Mouse (Mus musculus): ENCODE data around the gene Emsy.

Gene Emsy

GRCm38 (mm10) chr7:98667956-98668746 is 11.6 kb upstream of the Emsy start:
- DNase-seq (ENCODE audit: low spot score in 2 of 2), result no peak

DNA sequence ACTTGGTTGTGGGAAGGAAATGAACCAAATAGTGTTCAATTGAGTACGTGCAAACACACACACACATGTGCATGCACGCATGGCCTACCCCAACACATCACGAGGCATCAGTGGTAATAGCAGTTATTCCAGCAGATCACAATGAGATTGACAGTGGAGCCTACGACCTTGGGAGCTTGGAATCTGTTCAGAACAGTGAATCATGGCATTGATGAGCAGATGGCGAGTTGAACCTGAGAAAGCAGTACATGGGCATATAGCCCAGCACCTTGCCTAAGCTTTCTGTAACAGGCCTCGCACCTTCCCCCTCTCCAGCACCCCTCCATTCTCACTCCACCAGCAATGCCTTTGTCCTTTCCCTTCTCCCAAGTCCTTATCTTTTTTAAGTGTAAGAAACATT is 9.1 kb upstream of the Emsy start:
- no peak for DNase-seq (ENCODE audit: low spot score in 2 of 2)

- DNase-seq (ENCODE audit: low spot score in 2 of 2), result no peak
These were observed 8.6 kb upstream of the Emsy start for GRCm38 (mm10) chr7:98665166-98665565.

DNA sequence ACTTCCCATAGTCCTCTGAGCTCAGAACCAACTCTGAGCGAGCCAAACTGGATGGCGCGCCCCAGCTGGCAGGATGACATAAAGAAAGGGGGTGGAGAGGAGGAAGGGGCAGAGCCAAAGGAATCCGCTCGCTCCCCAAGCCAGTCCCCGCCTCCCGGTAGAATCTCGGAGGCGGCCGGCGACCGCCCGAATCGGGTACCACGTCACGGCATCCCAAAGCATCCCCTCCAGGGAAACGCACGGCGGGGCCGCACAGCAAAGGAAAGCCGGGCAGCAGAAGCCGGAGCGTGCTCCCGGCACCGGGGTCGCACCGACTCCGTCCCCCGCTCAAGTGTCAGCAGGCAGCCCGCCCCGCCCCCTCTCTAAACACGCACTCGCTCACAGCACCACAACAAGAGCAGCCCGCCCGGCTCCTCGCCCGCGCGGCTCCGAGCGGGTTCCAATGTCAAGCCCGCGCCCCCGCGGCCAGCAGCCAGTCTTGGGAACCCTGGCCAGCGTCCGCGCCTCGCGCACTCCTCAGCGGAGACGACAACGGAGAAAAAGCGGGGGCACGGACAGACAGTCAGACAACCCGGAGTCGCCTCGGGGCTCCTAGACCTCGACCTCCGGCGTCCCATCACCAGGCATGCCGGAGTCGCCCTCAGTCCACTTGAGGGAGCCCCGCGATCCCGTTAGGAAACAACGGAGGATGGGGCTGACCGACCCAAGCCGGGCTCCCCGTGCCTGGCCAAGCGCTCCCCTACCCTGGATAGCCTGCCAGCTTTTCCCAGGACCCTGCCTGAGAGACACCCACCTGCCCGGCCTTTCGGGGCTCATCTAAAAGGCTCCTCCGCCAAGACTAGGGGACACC is 677 bp downstream of the Emsy start:
- DNase-seq (ENCODE audit: low spot score in 2 of 2), result peak; percentile 74 to 80

GRCm38 (mm10) chr7:98651651-98652050 is 4.9 kb downstream of the Emsy start:
- no peak for DNase-seq (ENCODE audit: low spot score in 2 of 2)

GRCm38 (mm10) chr7:98644238-98644637 is 12.3 kb downstream of the Emsy start:
- DNase-seq (ENCODE audit: low spot score in 2 of 2), result no peak

DNA sequence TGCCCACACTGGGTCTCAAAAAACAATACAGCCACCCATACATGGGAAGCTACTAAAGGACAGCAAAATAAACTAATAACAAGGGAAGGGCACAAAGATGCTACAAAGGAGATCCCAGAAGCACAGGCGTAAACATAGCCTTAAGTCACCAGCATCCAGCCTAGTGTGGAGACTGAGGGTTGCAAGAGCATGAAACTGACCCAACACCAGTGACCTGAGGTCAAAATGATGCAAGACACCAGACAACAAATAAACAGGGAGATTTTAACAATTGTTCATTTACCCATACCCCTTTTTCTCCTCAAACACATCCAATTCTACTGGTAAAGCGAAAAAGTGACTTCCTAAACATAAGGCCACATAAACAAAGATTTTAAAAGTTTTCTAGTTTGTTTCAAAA is 20.0 kb downstream of the Emsy start:
- no peak for DNase-seq (ENCODE audit: low spot score in 2 of 2)

DNA sequence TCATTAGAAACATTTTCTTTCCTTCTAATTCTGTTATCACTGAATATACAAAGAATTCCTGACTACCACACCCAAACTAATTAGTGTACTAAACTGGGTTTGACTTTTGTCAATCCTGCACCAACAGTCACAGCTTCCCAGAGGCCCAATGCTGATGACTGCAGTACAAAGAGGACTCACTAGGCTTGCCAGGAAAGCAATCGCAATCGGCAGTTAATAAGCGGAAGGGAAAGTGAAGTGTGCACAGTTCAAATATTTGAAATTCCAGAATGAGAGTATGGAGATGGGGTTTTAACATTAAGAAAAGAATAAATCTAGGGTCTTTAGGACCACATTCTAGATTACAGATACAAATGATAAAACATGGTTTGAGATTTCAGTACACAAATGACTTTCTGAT is 23.6 kb downstream of the Emsy start:
- no peak for DNase-seq (ENCODE audit: low spot score in 2 of 2)

DNA sequence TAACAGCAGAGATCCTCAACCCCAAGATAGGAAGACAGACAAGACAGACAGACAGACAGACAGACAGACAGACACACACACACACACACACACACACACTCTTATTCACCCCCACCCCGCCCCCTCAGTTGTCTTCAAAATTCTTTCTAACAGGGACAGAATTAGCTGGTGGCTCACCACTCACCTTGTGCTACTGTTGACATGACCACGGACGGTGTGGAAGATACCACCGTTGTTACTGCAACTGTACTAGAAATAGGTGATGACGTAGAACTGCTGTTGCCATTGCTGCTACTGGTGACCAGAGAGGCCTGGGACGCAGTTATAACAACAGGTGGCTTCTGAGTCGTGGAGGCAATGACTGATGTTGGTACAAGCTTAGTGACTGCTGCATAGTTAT is 26.6 kb downstream of the Emsy start:
- DNase-seq (ENCODE audit: low spot score in 2 of 2), result no peak

GRCm38 (mm10) chr7:98617739-98618138 is 38.8 kb downstream of the Emsy start:
- no peak for DNase-seq (ENCODE audit: low spot score in 2 of 2)

GRCm38 (mm10) chr7:98612936-98613335 is 43.6 kb downstream of the Emsy start:
- no peak for DNase-seq (ENCODE audit: low spot score in 2 of 2)

DNA sequence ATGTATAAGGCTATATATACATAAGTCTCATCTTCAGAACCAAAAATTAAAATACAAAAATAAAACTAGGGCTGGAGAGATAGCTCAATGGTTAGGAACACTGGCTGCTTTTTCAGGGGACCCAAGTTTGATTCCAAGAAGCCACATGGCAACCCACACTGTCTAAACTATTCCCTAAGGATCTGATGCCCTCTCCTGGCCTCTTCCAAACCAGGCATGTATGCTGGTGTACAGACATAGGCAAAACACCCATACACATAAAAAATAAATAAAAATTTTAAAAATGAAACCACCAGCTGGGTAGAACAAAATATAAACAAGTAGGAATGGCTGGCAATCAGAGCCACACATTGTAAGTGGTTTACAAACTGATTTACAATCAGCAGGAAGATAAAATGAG is 48.1 kb downstream of the Emsy start:
- DNase-seq (ENCODE audit: low spot score in 2 of 2), result no peak

DNA sequence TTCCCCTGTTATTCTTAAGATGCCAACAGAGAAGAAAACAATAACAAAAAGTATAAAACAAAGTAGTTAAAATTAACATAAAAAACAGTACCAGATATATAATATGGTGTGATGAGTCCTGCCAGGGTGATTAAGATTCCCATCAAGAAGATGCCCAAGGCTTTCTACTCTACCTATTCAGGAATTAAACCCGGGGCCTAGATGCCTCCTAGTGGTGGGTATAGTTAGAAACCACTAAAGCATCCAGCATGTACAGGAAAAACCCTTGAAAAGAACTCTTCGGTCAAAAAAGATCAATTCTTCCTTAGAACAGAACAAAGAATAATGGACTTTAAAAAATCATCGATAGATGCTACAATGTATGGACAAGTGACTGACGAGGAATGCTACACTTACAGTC is 49.4 kb downstream of the Emsy start:
- no peak for DNase-seq (ENCODE audit: low spot score in 2 of 2)

DNA sequence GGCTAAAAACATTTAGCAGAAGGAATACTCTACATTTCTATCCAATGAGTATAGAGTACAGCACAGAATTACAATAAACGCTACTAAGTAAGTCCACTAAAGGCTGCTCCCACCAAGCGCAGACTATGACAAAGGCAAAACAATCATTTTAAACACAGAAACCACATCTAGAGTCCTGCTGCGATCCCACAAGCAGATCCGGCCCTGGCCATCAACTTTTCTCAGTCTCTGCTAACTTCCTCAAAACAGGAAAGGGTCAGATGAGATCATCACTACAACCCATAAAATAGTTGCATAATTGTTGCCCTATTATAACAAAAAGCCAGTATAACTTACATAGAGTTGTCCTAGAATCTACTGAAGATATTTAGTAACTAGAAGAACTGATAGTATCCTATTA is 54.9 kb downstream of the Emsy start:
- DNase-seq (ENCODE audit: low spot score in 2 of 2), result no peak

GRCm38 (mm10) chr7:98597402-98597801 is 59.2 kb downstream of the Emsy start:
- DNase-seq (ENCODE audit: low spot score in 2 of 2), result no peak

GRCm38 (mm10) chr7:98594731-98595130 is 61.9 kb downstream of the Emsy start:
- no peak for DNase-seq (ENCODE audit: low spot score in 2 of 2)

GRCm38 (mm10) chr7:98593276-98593675 is 63.3 kb downstream of the Emsy start:
- DNase-seq (ENCODE audit: low spot score in 2 of 2), result no peak

GRCm38 (mm10) chr7:98589028-98589427 is 67.6 kb downstream of the Emsy start:
- no peak for DNase-seq (ENCODE audit: low spot score in 2 of 2)

GRCm38 (mm10) chr7:98586313-98586712 is 70.3 kb downstream of the Emsy start:
- no peak for DNase-seq (ENCODE audit: low spot score in 2 of 2)

DNA sequence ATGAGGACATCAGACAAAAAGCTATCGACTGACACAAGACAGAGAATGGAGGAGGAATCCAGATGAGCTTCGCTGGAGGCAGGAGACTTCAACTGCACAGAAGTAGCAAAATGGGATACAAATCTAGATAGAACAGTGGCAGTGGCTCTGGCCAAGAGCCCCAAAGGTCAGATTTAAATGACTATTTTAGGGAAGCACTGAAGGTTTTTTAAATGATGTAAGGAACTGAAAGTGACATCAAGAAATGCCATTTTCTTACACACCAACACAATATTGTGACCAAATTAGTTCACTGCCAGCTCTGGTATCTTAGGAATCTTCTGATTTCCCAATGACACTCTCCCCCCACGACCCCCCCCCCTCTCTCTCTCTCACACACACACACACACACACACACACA is 72.0 kb downstream of the Emsy start:
- DNase-seq (ENCODE audit: low spot score in 2 of 2), result no peak

GRCm38 (mm10) chr7:98581266-98581665 is 75.3 kb downstream of the Emsy start:
- no peak for DNase-seq (ENCODE audit: low spot score in 2 of 2)

- no peak for DNase-seq (ENCODE audit: low spot score in 2 of 2)
These were observed 76.1 kb downstream of the Emsy start for GRCm38 (mm10) chr7:98580441-98580840.

GRCm38 (mm10) chr7:98579731-98580130 is 76.9 kb downstream of the Emsy start:
- no peak for DNase-seq (ENCODE audit: low spot score in 2 of 2)

Measured in spleen, postnatal 10 days (tissue).